Mouse (Mus musculus): ENCODE results near the gene Gm11758.
"Not testable (repeated sequence)": the region's sequence is repeated elsewhere in the genome, so short reads cannot be mapped to it uniquely, and the experiment has no call there.

Gene Gm11758

GRCm38 (mm10) chr4:73876166-73876565 lies at the start of gene Gm11758:
Gene Gm11758 (minus strand): TSS chr4:73876266.
- in situ Hi-C loops (cut with MboI, MseI) = not testable (repeated sequence)

GRCm38 (mm10) chr4:73920660-73921059 lies 44.6 kb upstream of the Gm11758 start, which contains the start of gene Gm11756:
Gene Gm11756 (minus strand): TSS chr4:73920760.
- in situ Hi-C loops (cut with MboI, MseI) = loop anchor here (5.0 kb wide), 1 partner anchor 33 kb away; no protein-coding TSS in a partner anchor

- in situ Hi-C loops (cut with MboI, MseI) = not testable (repeated sequence)
Measured at GRCm38 (mm10) chr4:73905853-73906252, 29.8 kb upstream of the Gm11758 start, which contains the start of gene Gm13871. Gene Gm13871 (minus strand): TSS chr4:73905953.

- in situ Hi-C loops (cut with MboI, MseI) = not testable (repeated sequence)
Measured at GRCm38 (mm10) chr4:73891012-73891411, 14.9 kb upstream of the Gm11758 start, which contains the start of gene Gm11757. Gene Gm11757 (minus strand): TSS chr4:73891112.

- in situ Hi-C loops (cut with MboI, MseI) = no loop called here
Measured at GRCm38 (mm10) chr4:73826587-73826986, 49.5 kb downstream of the Gm11758 start.
